Mouse (Mus musculus) embryo, embryonic 11 days (tissue): ENCODE data around the gene Necab3.

Source experiments
- DNase-seq: peaks from one replicate; pipeline ENCODE4 v3.0.0-alpha.2; 2015

Necab3 gene

DNA sequence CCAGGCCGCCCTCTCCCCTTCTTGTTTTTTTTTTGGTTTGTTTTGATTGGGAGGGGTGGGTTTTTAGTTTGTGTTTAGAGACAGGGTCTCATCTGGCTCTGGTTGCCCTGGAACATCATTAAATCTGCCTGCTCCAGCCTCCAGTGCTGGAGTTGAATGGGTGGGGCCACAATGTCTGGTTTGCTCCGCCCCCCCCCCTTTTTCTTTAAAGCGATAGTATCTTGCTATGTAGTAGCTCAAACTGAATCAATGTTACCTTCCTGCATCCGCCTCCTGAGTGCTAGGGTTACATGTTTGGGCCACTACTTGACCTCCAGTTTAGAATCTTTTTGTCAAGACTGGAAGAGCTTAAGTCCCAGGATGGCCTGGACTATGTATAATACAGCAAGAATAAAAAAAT lies 12.6 kb upstream of the Necab3 start:
- DNase-seq, result no peak

GRCm38 (mm10) chr2:154570666-154571065 lies 12.0 kb upstream of the Necab3 start:
- DNase-seq, result no peak

DNA sequence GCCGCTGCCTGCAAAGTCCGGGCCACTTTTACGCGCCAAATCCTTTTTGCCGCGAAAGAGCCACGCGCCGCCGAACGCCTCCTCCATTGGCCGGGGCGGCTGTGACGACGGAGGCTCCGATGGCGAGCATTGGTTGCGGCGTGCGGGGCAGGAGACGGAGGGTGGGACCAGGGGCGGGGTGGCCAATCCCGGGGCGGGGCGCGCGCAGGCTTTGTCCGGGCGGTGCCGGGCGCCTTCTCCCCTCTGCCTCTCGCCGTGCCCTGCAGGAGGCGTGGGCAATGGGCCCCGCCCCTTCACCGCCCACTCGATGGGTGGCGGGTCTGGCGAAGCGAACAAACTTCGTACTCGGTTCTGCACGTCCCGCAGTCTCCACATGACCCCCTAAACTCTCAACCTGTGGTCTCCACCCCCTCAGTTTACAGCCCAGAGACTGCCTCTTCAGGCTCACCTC lies 11.2 kb upstream of the Necab3 start, which contains the start of gene E2f1:
TSS of gene E2f1 (minus strand) at position 57 of the 451 bp plus-strand sequence.
- DNase-seq, result peak; percentile 99

- DNase-seq, result peak; percentile 86
Observed at GRCm38 (mm10) chr2:154569071-154569748, 10.5 kb upstream of the Necab3 start.

DNA sequence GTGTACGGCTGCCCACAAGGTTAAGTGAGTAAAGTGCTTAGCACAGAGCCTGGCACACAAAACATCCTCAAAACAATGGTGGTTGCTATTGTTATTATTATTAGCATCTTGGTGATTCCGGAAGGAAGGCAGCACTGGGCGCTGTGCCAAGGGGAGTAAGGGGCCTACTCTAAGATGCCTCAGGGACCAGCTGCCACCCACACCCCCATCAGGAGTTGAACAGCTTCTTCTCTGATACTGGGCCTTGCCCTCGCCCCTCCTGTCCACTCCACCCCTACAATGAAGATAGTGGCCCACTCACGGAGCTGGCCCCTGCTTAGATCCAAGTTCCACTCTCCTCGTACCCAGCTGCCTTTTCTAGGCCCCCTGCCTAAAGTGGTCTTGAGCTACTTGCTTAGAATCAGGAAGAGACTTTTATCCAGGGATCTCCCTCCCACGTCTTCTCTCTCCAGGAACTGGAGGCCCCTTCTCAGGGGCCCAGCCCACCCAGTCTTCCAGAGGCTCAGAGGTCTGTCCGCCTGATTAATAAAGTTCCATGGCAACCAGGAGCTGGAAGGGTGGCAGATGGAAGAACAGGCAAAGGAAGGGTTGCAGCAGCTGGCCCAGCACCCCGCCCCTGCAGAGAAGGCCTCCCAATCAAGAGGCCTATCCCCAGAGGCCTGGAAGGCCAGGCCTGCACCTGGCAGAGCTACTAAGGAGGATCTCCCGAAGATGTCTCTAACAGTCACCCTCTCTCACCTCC lies 9.8 kb upstream of the Necab3 start:
- DNase-seq, result peak; percentile 57

GRCm38 (mm10) chr2:154567766-154568165 lies 9.1 kb upstream of the Necab3 start:
- no peak for DNase-seq

- no peak for DNase-seq
Observed at GRCm38 (mm10) chr2:154566641-154567040, 8.0 kb upstream of the Necab3 start.

- no peak for DNase-seq
Observed at GRCm38 (mm10) chr2:154565562-154565961, 6.9 kb upstream of the Necab3 start.

DNA sequence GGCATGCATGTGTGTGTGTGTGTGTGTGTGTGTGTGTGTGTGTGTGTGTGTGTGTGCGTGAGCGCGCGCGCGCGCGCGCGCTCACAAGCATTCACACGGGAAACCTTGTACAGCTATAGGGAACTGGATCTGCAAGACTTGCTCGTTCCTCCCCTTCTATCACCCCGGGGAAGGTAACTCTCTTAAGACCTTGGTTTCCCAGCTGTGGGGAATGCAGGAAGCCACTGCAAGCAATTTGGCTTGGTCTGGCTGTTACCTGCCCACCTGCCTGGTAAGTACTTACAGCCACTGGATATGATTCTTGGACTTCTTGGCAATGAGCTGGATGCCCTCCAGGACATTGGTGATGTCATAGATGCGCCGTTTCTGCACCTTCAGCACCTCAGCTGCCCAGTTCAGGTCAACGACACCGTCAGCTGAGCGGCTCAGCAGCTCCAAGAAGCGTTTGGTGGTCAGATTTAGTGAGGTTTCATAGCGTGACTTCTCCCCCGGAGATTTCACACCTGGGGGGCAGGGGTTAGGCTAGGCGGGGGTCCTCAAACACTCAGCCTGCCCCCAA lies 5.0 kb upstream of the Necab3 start:
- DNase-seq, result no peak

DNA sequence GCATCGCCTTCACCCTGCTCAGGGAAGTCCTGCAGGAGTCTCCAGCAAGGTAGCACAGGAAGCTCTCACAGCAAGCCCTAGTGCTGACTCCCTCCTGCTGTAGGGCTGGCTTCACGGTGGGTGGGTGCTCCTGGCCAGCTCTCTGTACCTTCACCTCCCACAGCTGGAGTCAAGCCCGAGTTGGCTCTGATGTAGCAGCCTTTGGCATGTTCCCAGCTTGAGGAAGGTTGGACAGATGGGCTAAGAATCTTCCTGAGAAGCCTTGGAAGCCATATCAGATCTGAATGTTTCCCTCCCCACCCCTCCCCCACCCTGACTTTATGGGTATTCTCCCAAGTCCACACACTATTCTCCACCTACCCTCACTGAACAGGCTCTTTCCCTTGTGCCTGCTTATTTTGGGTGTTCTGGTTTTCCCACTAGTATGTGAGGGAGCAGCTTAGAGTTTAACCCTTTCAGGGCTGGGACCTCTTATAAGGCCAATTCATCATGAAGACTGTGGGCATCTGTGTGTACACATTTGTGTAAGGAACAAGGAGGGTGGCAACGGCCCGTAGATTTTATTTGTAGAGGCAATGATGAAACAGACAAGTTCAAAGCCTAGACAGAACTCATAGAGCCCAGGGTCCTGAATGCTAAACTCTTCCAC lies 1.4 kb downstream of the Necab3 start:
- DNase-seq, result no peak

DNA sequence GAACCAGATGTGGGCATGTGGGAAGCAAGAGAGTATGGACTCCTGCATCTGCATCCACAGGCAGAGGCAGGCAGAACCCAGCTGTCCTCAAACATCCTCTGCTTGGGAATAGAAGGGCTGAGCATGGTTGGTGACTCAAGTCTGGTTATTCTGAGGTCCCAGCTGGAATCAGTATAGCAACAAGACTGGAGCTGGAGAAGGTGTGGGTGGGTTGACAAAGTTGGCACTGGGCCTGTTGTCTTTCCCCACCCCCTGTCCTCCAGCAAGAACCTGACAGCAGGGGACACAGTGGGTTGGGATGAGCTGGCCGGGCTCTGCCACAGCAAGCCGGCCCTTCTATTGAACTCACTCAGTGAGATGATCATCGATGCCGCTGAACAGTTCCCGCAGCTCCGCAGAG lies 3.5 kb downstream of the Necab3 start:
- DNase-seq, result no peak

- peak; percentile 75 for DNase-seq
Observed at GRCm38 (mm10) chr2:154552424-154552907, 6.2 kb downstream of the Necab3 start.

DNA sequence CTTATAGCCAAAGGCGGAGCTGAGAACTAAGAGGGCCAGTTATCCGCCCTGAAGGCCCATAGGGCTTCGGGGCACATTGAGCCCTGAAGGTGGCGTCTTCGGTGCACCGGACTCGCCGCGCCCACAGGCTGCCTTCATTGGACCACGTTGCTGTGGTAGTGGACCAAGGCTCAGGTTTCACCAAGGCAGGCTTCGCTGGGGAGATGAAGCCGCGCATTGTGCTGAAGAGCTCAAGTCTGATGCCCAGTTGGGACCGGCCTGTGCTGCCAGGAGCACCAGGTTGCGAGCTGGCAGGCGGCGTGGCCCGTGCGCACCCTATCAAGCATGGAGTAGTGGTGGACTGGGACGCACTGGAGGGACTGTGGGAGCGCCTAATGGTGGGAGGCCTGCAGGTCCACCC lies 6.8 kb downstream of the Necab3 start:
- DNase-seq, result peak; percentile 56

- no peak for DNase-seq
Observed at GRCm38 (mm10) chr2:154551476-154551875, 7.2 kb downstream of the Necab3 start, which contains the start of gene Actl10. Actl10 (plus strand) TSS chr2:154551776.

- DNase-seq, result no peak
Observed at GRCm38 (mm10) chr2:154550937-154551336, 7.8 kb downstream of the Necab3 start.

GRCm38 (mm10) chr2:154549886-154550189 lies 8.9 kb downstream of the Necab3 start:
- no peak for DNase-seq

DNA sequence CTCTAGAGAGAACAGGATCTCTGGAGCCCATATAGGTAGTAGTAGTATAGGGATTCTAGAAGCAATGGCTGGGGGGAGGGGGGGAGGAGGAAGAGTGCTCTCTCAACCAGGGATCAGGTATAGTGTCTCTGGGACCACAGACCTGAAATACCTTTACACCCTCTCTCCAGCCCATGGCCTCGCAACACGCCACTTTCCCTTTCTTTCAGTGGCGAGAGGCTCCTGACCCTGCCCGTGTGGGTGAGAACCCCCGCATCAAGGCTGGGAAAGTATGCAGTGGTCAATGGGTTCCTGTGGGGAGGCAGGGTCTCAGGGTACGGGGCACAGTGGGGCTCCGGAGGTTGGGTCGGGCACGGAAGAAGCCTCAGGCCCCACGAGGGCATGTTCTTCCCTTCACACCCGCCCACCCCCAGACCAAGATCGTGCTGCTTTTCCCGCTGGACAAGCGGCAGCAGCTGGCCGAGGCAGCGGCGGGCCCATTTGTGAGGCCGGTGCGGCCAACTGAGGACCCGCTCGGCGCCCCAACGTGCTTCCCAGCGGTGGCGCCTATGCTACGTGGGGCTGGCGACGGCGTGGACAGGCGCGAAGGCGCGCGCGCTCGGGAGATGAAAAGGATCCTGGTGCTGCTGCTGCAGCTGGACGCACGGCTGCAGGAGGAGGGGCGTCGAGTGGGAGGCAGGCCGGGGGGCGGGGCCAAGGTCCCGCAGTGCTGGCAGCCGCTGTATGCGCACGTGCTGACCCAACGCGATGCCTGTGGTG lies 9.4 kb downstream of the Necab3 start:
- DNase-seq, result peak; percentile 92

DNA sequence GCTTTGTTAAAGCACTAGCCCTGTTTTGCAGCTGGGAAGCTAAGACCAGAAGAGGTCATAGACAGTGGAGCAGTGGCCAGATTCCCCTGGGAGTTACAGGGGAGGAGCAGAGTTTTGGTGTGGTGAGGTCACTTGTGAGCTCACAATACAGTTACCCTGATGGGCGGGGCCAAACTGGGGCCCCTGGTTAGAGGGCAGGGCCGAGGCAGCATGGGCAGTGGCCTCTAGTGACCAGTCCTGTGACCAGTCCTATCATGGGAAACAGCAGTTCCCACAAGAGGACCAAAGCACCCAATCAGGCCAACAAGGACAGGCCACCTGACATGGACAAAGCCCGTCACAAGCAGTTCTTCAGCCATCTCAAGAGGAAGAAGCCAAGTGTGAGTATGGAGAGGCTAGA lies 10.0 kb downstream of the Necab3 start:
- DNase-seq, result peak; percentile 59

GRCm38 (mm10) chr2:154546711-154547110 lies 12.0 kb downstream of the Necab3 start, which contains the start of gene 1700003F12Rik:
1700003F12Rik (plus strand) TSS chr2:154547085.
- DNase-seq, result no peak

DNA sequence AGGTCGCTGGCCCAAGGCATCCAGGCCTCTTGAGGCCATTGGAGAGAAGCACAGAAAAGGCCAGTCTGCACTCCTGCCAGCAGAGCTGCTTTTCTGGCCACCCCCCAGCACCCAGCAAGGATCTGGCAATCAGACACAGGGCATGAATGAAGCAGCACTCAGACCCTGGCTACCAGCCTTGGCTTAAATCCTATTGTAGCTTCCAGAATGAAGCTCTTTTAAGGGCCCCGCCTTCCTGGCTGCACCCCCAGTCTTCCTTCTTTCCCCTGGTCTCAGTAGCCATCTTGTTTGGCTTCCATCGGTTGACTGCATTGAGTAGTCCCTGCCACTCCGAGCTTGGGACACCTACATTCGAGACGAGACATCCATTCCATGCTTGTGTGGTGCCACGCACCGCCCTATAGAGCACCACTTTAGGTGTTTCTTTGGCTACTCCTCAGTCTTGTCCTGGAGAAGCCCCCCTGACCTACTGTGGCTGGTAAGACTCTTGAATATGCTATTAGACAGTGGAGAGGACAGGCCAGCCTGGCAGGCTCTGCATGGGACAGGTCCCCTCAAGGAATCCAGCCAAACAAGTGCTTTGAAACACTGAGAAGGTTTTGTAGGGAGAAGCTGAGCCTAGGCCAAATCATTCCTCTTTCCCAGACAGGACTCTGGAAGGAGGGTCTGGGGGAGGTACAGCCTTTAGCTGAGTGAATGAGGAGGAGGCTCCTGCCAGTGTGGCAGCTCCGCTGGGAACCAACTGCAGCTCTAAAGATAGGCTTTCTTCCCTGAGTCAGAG lies 14.9 kb downstream of the Necab3 start:
- no peak for DNase-seq

DNA sequence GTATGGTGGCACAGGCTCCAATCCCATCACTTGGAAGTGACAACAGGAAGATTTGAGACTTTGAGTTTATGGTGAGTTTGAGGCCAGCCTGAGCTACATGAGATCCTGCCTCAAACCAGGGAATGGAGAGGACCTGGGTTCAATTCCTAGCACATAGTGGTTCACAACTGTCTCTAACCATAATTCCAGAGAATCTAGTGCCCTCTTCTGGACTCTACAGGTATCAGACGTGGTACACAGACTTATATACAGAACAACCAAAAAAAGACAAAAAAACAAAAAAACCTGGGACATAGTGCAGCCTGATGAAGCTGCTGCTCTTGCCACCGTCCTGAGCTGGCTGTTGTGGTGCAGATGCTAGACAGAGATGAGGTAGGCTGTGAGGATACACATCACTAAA lies 17.1 kb downstream of the Necab3 start:
- no peak for DNase-seq

DNA sequence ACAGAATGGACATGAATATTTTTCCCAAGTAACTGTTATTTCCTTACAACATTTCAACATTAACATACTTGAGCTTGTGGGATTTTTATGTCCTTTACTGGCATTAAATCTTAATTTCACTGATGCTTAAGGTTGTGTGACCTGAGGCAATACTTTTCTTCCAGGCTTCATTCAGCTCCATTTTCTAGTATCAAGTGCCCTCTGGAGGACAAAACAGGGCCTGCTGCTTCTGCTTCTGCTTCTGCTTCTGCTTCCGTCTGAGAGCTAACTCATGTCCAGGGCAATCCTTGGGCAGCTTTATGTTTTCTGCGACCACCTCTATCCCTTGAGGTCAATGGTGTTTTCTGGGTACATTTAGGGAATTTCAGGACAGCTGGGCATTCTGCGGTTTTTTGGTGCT lies 19.0 kb downstream of the Necab3 start:
- peak; percentile 53 for DNase-seq
